In genomic region chr4:151306311-151306765, GRCm38 (mm10) we compare ENCODE assay signal across 21 mouse cellular contexts.
DNase-seq lines count a peak whose midpoint lies in the region; ATAC-seq lines count a peak whose summit lies in the region.
"Had no signal": no experiment of that assay in that cellular context is flagged by ENCODE, and none has a peak within 500 bp of the region (broad histone marks: within the 10 kb centered on the region; RNA-seq: fewer than 3 reads in every experiment).

No protein-coding gene starts in this region.

- peak overlapping the region; percentile 6; the same call in 1 of the 2 replicates for H3K27ac ChIP-seq in midbrain, embryonic 14.5 days (replicated peaks; ENCODE audit: low read depth, low read length)
- no peak overlapping the region for H3K27ac ChIP-seq in midbrain, embryonic 16.5 days (ENCODE audit: low read length)
- H3K27ac ChIP-seq in hindbrain, embryonic 16.5 days (ENCODE audit: low read depth, low read length), result peak overlapping the region; percentile 23
- H3K27ac ChIP-seq: forebrain, embryonic 12.5 days; heart, embryonic 15.5 days; kidney, embryonic 15.5 days; liver, embryonic 14.5 days; midbrain, embryonic 12.5 days had no signal

- WGBS in midbrain, embryonic 14.5 days, result 74% methylated on average over 11 of the region's 11 CpGs
- 62% methylated on average over 11 of the region's 11 CpGs for WGBS in midbrain, embryonic 16.5 days
- 47% methylated on average over 11 of the region's 11 CpGs for WGBS in hindbrain, embryonic 16.5 days

- H3K36me3 ChIP-seq in midbrain, embryonic 14.5 days (ENCODE audit: control insufficient read depth, insufficient read depth, low read length), result no peaks in the 10 kb centered on the region
- no peaks in the 10 kb centered on the region for H3K36me3 ChIP-seq in midbrain, embryonic 16.5 days (ENCODE audit: control insufficient read depth, insufficient read depth, low read length)
- no peaks in the 10 kb centered on the region for H3K36me3 ChIP-seq in hindbrain, embryonic 16.5 days (ENCODE audit: control insufficient read depth, insufficient read depth, low read length)
- H3K36me3 ChIP-seq: forebrain, embryonic 12.5 days; heart, embryonic 15.5 days; kidney, embryonic 15.5 days; midbrain, embryonic 12.5 days had no signal

- DNase-seq in cerebellum, postnatal 4 days (ENCODE audit: low spot score in 2 of 2), result no peak
- no peak for DNase-seq in midbrain, embryonic 14.5 days
- DNase-seq in cerebellum, adult 9-10 months, result peak; percentile 71
- DNase-seq in lung, postnatal 36 days, result no peak
- DNase-seq in lung, adult 18-20 months, result no peak
- DNase-seq: adrenal gland, postnatal 10 days; gastrocnemius, postnatal 10 days; heart, adult 11 months; heart, postnatal 4 days; kidney, postnatal 4 days; layer of hippocampus, adult 9-11 months; thymus, postnatal 36 days had no signal

- H3K27me3 ChIP-seq in midbrain, embryonic 14.5 days (ENCODE audit: control insufficient read depth, insufficient read depth, low read length), result no peaks in the 10 kb centered on the region
- no peaks in the 10 kb centered on the region for H3K27me3 ChIP-seq in midbrain, embryonic 16.5 days (ENCODE audit: control insufficient read depth, insufficient read depth, low read depth, low read length)
- H3K27me3 ChIP-seq in hindbrain, embryonic 16.5 days (replicated peaks; ENCODE audit: control insufficient read depth, insufficient read depth, low read length), result no peaks in the 10 kb centered on the region
- H3K27me3 ChIP-seq: heart, embryonic 15.5 days; kidney, embryonic 15.5 days had no signal

- 0 out of 2 replicates have a peak, but pooled peaks have one; percentile 27 for ATAC-seq in cerebellum, adult (ENCODE audit: insufficient number of reproducible peaks, low FRiP score, low TSS enrichment)
- no peak for ATAC-seq in midbrain, embryonic 14.5 days (ENCODE audit: low FRiP score, low TSS enrichment)
- ATAC-seq in midbrain, embryonic 16.5 days, result no peak
- 0 out of 2 replicates have a peak, but pooled peaks have one; percentile 13 for ATAC-seq in hindbrain, embryonic 16.5 days
- ATAC-seq: intestine, postnatal 0 days had no signal

- no peaks in the 10 kb centered on the region for H3K9me3 ChIP-seq in midbrain, embryonic 14.5 days (ENCODE audit: control insufficient read depth, low read length)
- no peaks in the 10 kb centered on the region for H3K9me3 ChIP-seq in midbrain, embryonic 16.5 days (replicated peaks; ENCODE audit: control insufficient read depth, low read length, poor library complexity, severe bottlenecking)
- H3K9me3 ChIP-seq in hindbrain, embryonic 16.5 days (ENCODE audit: control insufficient read depth, low read length), result no peaks in the 10 kb centered on the region
- H3K9me3 ChIP-seq: forebrain, embryonic 12.5 days; heart, embryonic 15.5 days; kidney, embryonic 15.5 days had no signal

- H3K9ac ChIP-seq in midbrain, embryonic 14.5 days (replicated peaks; ENCODE audit: low read length), result no peak overlapping the region
- no peak overlapping the region for H3K9ac ChIP-seq in midbrain, embryonic 16.5 days (ENCODE audit: low read depth, low read length)
- no peak overlapping the region for H3K9ac ChIP-seq in hindbrain, embryonic 16.5 days (ENCODE audit: low read depth, low read length)
- H3K9ac ChIP-seq: forebrain, embryonic 12.5 days; heart, embryonic 15.5 days; kidney, embryonic 15.5 days; liver, embryonic 14.5 days; midbrain, embryonic 12.5 days had no signal

- no peak overlapping the region for H3K4me3 ChIP-seq in midbrain, embryonic 14.5 days (replicated peaks; ENCODE audit: low read depth, low read length)
- H3K4me3 ChIP-seq in midbrain, embryonic 16.5 days (ENCODE audit: low read depth, low read length), result no peak overlapping the region
- no peak overlapping the region for H3K4me3 ChIP-seq in hindbrain, embryonic 16.5 days (ENCODE audit: low read length)
- H3K4me3 ChIP-seq: forebrain, embryonic 12.5 days; heart, embryonic 15.5 days; kidney, embryonic 15.5 days; midbrain, embryonic 12.5 days had no signal

- H3K4me1 ChIP-seq in midbrain, embryonic 14.5 days (ENCODE audit: control insufficient read depth, insufficient read depth, low read length), result peaks cover 9% of the 10 kb centered on the region
- peaks cover 21% of the 10 kb centered on the region for H3K4me1 ChIP-seq in midbrain, embryonic 16.5 days (ENCODE audit: control insufficient read depth, insufficient read depth, low read length)
- peaks cover 24% of the 10 kb centered on the region for H3K4me1 ChIP-seq in hindbrain, embryonic 16.5 days (ENCODE audit: control insufficient read depth, insufficient read depth, low read depth, low read length)

- H3K4me2 ChIP-seq in midbrain, embryonic 14.5 days (ENCODE audit: low read length), result no peak overlapping the region
- no peak overlapping the region for H3K4me2 ChIP-seq in midbrain, embryonic 16.5 days (ENCODE audit: low read length)
- no peak overlapping the region for H3K4me2 ChIP-seq in hindbrain, embryonic 16.5 days (ENCODE audit: low read length)
- H3K4me2 ChIP-seq: forebrain, embryonic 12.5 days; heart, embryonic 15.5 days; kidney, embryonic 15.5 days; midbrain, embryonic 12.5 days had no signal

Comparison
In these comparisons a context has a peak if more than half of its experiments do, and no peak if none do; other contexts are left out.
1. ATAC-seq: peak in cerebellum, adult (single experiment) and hindbrain, embryonic 16.5 days (single experiment); none in midbrain, embryonic 14.5 days (single experiment) and midbrain, embryonic 16.5 days (single experiment).